Mouse (Mus musculus): Measurements from ENCODE around the gene Rgcc.

GRCm38 (mm10) chr14:79321152-79321551 is 19.7 kb upstream of the Rgcc start:
- TF ChIP-seq EP300 (IDR thresholded peaks at IDR 0.05; ENCODE audit: insufficient read depth, low read depth, low read length) (peak; percentile 72; the same call in 1 of the 2 replicates), CTCF (IDR thresholded peaks at IDR 0.05) (peak; percentile 77)

Measured in heart, adult 2 months (tissue).